Mouse (Mus musculus): ENCODE results near the gene Hist1h3c.
A peak's percentile ranks its signal among the peaks of the same experiment; 100 is the strongest.

DNA sequence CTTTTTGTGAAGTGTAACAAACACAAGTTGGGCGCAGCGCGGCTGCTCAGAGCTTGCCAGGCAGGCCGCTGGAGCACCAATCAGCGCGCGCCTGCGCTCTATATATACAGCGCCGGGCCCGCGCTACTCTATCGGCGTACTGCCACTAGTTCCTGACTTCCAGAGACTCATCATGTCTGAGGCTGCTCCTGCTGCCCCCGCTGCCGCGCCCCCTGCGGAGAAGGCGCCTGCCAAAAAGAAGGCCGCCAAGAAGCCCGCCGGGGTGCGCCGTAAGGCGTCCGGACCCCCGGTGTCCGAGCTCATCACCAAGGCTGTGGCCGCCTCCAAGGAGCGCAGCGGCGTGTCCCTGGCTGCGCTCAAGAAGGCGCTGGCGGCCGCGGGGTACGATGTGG is 6.7 kb downstream of the Hist1h3c start, which contains the start of gene Hist1h1c:
- TF ChIP-seq POLR2A (IDR thresholded peaks at IDR 0.05; ENCODE audit: low read depth, low read length) (peak; percentile 99), CTCF (IDR thresholded peaks at IDR 0.05; ENCODE audit: borderline replicate concordance, insufficient read depth, low read length) (no peak)
